Mouse (Mus musculus) left cerebral cortex, adult 2 months (tissue): ENCODE data around the gene Krtap28-10. TPM values are rescaled to one million over a fixed set of nuclear protein-coding genes. Genes with fewer than 3 reads are reported as not detected.

Source experiments
- DNase-seq, 2 experiments: peaks; one replicate each; pipeline ENCODE4 v3.0.0; 2021 to 2022; ENCODE audit warnings: low spot score in 2 of 2, mixed read lengths in 1 of 2; ENCODE audit errors: extremely low spot score in 1 of 2
- H3K27ac ChIP-seq: fragments of 200-600 bp; 2 replicates; pipeline ENCODE4 v1.8.1; 2022
- H3K4me3 ChIP-seq: fragments of 200-600 bp; 2 replicates; pipeline ENCODE4 v1.8.1; 2022
- CTCF ChIP-seq: fragments of 200-600 bp; IDR thresholded peaks from 2 replicates; pipeline ENCODE4 v1.8.1; 2022; ENCODE audit warnings: antibody characterized with exemption, mild to moderate bottlenecking, moderate library complexity
- intact Hi-C: fragments of 180-260 bp; cut with DNase I; formaldehyde crosslinking; loops from one replicate; pipeline ENCODE4 v1.15.1; 2025
- long read RNA-seq, 2 experiments: library from polyadenylated mRNA; stranded (forward); transcript quantifications; one replicate each; pipeline ENCODE4 v2.0.0; 2021; ENCODE audit warnings: borderline mapping rate in 2 of 2
- total RNA-seq, 2 experiments: library from RNA; stranded (reverse); gene quantifications; 2 replicates each; pipeline ENCODE4 v1.2.3; 2021

The Krtap28-10 gene
- total RNA-seq: not detected
- long read RNA-seq, experiment 1: 0 reads
- long read RNA-seq, experiment 2: 0 reads

GRCm38 (mm10) chr1:83042380-83042779 lies at the start of gene Krtap28-10:
TSS of gene Krtap28-10 (minus strand) at chr1:83042480.
- H3K27ac ChIP-seq: no peak within 1 kb of the TSS
- H3K4me3 ChIP-seq: no peak within 1 kb of the TSS
- no peak for TF ChIP-seq CTCF
- no peak for DNase-seq
- intact Hi-C loops: no loop called here

- no peak for TF ChIP-seq CTCF
- intact Hi-C loops: no loop called here
- H3K27ac ChIP-seq: no peak overlapping the region
- H3K4me3 ChIP-seq: no peak overlapping the region
- no peak for DNase-seq
Measured at GRCm38 (mm10) chr1:83091268-83091667, 49.0 kb upstream of the Krtap28-10 start.

GRCm38 (mm10) chr1:83084790-83085189 lies 42.5 kb upstream of the Krtap28-10 start:
- intact Hi-C loops: no loop called here
- DNase-seq: no peak
- Histone ChIP-seq H3K27ac (no peak overlapping the region), H3K4me3 (no peak overlapping the region)
- TF ChIP-seq CTCF: no peak

GRCm38 (mm10) chr1:83077016-83077415 lies 34.7 kb upstream of the Krtap28-10 start:
- intact Hi-C loops: loop anchor here (5.0 kb wide), 1 partner anchor 290 kb away; no protein-coding TSS in a partner anchor
- no peak for DNase-seq
- H3K27ac ChIP-seq: no peak overlapping the region
- no peak for TF ChIP-seq CTCF
- no peak overlapping the region for H3K4me3 ChIP-seq

DNA sequence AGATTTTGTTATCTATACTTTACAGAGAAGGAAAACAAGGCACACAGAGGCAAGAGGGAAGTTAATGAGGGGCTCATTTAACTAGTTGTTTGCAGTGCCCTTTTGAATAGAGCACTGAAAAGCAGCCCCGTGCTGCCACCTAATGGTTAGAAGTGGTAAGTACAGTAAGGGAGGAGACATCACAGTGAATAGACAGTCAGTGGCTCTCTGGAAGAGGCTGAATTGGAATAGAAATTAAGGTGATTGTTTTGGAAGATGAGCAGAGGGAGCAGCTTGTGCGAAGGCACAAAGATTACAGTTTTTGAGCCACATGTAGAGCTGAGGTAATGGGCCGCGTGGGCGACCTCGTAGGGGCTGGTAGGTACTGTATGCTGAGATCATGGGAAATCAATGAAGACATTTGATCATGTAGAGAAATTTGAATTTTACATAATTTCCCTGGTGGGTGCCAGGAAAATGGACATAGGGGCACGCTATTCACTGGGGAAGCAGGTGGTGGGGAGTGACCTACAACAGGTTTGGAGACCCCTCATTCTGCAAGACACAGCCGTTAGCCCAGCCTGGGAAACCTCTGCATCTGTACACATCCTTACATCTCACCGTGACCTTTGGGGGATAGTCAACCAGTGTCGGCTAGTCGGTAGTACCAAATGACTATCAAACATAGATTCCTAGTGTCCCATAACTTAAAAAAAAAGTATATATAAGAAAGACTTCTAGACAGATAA lies 34.1 kb upstream of the Krtap28-10 start:
- intact Hi-C loops: loop anchor here (5.0 kb wide), 1 partner anchor 289 kb away; no protein-coding TSS in a partner anchor

DNA sequence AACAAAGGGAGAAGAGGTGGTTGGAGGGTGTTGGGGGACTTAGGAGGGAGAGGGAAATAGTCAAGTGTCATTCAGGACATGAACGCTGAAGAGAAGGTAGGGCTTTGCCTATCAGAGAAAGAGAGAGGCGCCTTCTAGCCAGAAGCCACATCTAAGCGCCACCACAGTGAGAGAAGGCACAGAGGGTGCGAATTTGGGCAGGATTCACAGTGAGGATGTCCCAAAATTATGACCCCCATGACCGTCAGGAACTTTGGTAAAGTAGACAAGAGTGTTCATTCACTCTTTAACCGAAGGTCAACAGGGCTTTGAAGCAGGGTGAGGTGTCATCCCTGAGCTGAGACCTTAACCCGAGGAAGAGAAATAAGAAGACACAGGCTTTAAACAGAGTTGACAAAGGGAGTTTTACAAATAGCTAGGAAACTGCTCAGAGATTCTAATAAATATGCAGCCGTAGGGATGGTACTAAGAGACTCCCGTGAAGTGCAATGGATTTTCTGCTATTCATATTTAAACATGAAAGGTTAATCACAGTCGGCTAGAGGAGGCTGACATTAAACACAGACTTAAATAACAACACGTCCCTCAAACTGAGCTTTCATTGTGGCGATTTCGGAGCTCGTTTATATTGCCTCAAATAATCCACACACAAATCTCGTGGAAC lies 33.4 kb upstream of the Krtap28-10 start:
- no peak for TF ChIP-seq CTCF
- Histone ChIP-seq H3K27ac (no peak overlapping the region), H3K4me3 (no peak overlapping the region)
- no peak for DNase-seq
- intact Hi-C loops: loop anchor here (5.0 kb wide), 1 partner anchor 288 kb away; no protein-coding TSS in a partner anchor

More for the DNA sequence above, 34.1 kb upstream of the Krtap28-10 start:
- peak; percentile 84 for TF ChIP-seq CTCF
- Histone ChIP-seq H3K4me3 (no peak overlapping the region), H3K27ac (no peak overlapping the region)
- DNase-seq: peak in 1 of 2 experiments; percentile 25

DNA sequence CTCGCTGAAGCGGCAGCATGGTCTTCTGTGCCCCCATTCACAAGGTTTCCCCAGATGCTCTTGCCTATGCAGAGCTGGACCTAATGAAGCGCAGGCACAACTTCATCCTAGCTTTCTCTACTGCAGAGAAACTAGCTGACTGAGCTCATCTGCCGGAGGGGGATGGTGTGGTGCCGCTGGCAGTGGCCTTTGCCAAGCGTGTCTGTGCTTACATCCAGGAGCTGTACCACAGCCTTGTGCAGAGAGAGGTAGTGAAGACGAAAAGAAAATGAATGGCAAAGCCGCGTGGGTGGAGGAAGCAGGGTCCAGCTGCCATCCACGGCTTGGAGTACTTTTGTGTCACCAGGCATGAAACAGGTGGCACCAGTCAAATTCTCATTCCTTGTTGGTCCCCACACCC lies 24.9 kb upstream of the Krtap28-10 start:
- no peak for DNase-seq
- intact Hi-C loops: loop anchor here (10.0 kb wide), 1 partner anchor 338 kb away; the partner anchor contains the start of gene Sphkap
- H3K27ac ChIP-seq: no peak overlapping the region
- TF ChIP-seq CTCF: no peak
- no peak overlapping the region for H3K4me3 ChIP-seq

GRCm38 (mm10) chr1:83066577-83066976 lies 24.3 kb upstream of the Krtap28-10 start:
- intact Hi-C loops: loop anchor here (10.0 kb wide), 1 partner anchor 338 kb away; the partner anchor contains the start of gene Sphkap
- Histone ChIP-seq H3K4me3 (no peak overlapping the region), H3K27ac (no peak overlapping the region)
- DNase-seq: no peak
- no peak for TF ChIP-seq CTCF

GRCm38 (mm10) chr1:83064851-83065250 lies 22.6 kb upstream of the Krtap28-10 start:
- no peak overlapping the region for H3K27ac ChIP-seq
- peak; percentile 71 for TF ChIP-seq CTCF
- H3K4me3 ChIP-seq: no peak overlapping the region
- intact Hi-C loops: loop anchor here (2.0 to 10.0 kb wide), 3 partner anchors 122 to 652 kb away; partner anchors contain the start of gene Sphkap
- no peak for DNase-seq

- Histone ChIP-seq H3K27ac (no peak within 1 kb of the TSS), H3K4me3 (no peak within 1 kb of the TSS)
- no peak for TF ChIP-seq CTCF
- intact Hi-C loops: loop anchor here (5.0 to 10.0 kb wide), 2 partner anchors 344 to 657 kb away; partner anchors contain the start of gene Sphkap
- no peak for DNase-seq
Measured at GRCm38 (mm10) chr1:83060643-83061042, 18.4 kb upstream of the Krtap28-10 start, which contains the start of gene Krtap28-13. TSS of gene Krtap28-13 (plus strand) at chr1:83060930.

GRCm38 (mm10) chr1:83059278-83059677 lies 17.0 kb upstream of the Krtap28-10 start, which contains the start of gene A030005K14Rik:
TSS of gene A030005K14Rik (minus strand) at chr1:83059378.
- no peak within 1 kb of the TSS for H3K27ac ChIP-seq
- no peak for TF ChIP-seq CTCF
- intact Hi-C loops: no loop called here

DNA sequence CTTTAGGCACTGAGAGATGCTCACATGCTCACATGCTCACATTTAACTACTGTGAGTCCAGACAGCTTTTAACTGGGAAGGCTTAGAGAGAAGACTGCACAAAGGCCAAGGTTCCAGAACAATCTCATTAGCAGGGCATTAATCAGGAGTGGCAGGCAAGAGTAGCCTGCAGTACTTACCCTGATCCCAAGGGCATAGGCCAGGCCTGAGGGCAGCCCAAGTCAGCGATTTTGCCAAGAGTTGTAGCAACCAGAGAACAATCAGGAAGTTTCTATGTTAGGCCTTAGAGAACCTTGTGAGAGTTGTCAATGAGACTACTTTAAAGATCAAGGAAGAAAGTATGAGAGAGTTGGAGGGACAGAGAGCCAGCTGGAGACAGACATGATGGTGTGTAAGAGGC lies 16.2 kb upstream of the Krtap28-10 start:
- Histone ChIP-seq H3K4me3 (no peak overlapping the region), H3K27ac (no peak overlapping the region)
- TF ChIP-seq CTCF: no peak
- DNase-seq: no peak
- intact Hi-C loops: no loop called here

More at GRCm38 (mm10) chr1:83059278-83059677, 17.0 kb upstream of the Krtap28-10 start, which contains the start of gene A030005K14Rik:
- H3K4me3 ChIP-seq: no peak within 1 kb of the TSS
- no peak for DNase-seq
